Mouse (Mus musculus): ENCODE results near the gene Chrnb2. TPM values are rescaled to one million over a fixed set of nuclear protein-coding genes. Genes with fewer than 3 reads are reported as not detected.

Chrnb2 gene
- total and polyA plus RNA-seq, 3 experiments: 0.19 to 1.3 (median 0.59) TPM

GRCm38 (mm10) chr3:89801507-89801847, 37.0 kb upstream of the Chrnb2 start:
- Histone ChIP-seq H3K27me3 (replicated peaks) (no peaks in the 10 kb centered on the region), H3K27ac (ENCODE audit: insufficient read depth, low read depth) (no peak overlapping the region), H3K4me1 (ENCODE audit: control insufficient read depth in 1 of 2, insufficient read depth in 2 of 2) (peaks cover 11 to 40% of the 10 kb centered on the region in 2 experiments), H3K9me3 (replicated peaks; ENCODE audit: low read length) (no peaks in the 10 kb centered on the region), H3K4me2 (ENCODE audit: insufficient read depth, low read depth, poor library complexity, severe bottlenecking) (peak overlapping the region; percentile 8; the same call in 1 of the 2 replicates), H3K36me3 (replicated peaks in 1 of 2; ENCODE audit: control insufficient read depth in 1 of 2, insufficient read depth in 1 of 2, low read length in 1 of 2) (no peaks in the 10 kb centered on the region), H3K79me2 (replicated peaks; ENCODE audit: control insufficient read depth, extremely low read depth, insufficient read depth, poor library complexity, severe bottlenecking) (no peaks in the 10 kb centered on the region), H3K9ac (ENCODE audit: insufficient read depth, low read depth) (no peak overlapping the region; the same call in 1 of the 2 replicates), H3K4me3 (replicated peaks in 1 of 3; ENCODE audit: low read depth in 2 of 3, low read length in 2 of 3, poor library complexity in 1 of 3) (peak overlapping the region in 1 of 3 experiments; percentile 29)
- dilution Hi-C loops (cut with MboI; ENCODE audit: extremely low pct_ligation_motif_present, extremely low pct_unique_long_range_greater_than_20kb, low sequenced_read_pairs): no loop called here
- TF ChIP-seq MAFK (IDR thresholded peaks at IDR 0.05; ENCODE audit: insufficient replicate concordance, low read length): no peak
- peak; percentile 36 for TF ChIP-seq POLR2A (IDR thresholded peaks at IDR 0.05; ENCODE audit: low read depth, low read length)
- TF ChIP-seq IRF4 (IDR thresholded peaks at IDR 0.05; ENCODE audit: low read depth, low read length): no peak; the same call in 1 of the 2 replicates
- no peak; the same call in 1 of the 2 replicates for TF ChIP-seq SIN3A (IDR thresholded peaks at IDR 0.05; ENCODE audit: low read length)
- no peak; the same call in 1 of the 2 replicates for TF ChIP-seq CHD1 (IDR thresholded peaks at IDR 0.05; ENCODE audit: low read depth, low read length)
- TF ChIP-seq JUND (conservative IDR thresholded peaks at IDR 0.05; ENCODE audit: low read depth, low read length): no peak; the same call in 1 of the 2 replicates
- TF ChIP-seq NELFE (IDR thresholded peaks at IDR 0.05; ENCODE audit: low read depth, low read length): 0 out of 2 replicates have a peak, but pooled peaks have one; percentile 29
- TF ChIP-seq NRF1 (IDR thresholded peaks at IDR 0.05; ENCODE audit: low read depth, low read length): no peak
- TF ChIP-seq RAD21 (IDR thresholded peaks at IDR 0.05; ENCODE audit: low read depth, low read length): no peak
- TF ChIP-seq ELF1 (IDR thresholded peaks at IDR 0.05; ENCODE audit: low read depth, low read length): no peak; the same call in 1 of the 2 replicates
- TF ChIP-seq RCOR1 (conservative IDR thresholded peaks at IDR 0.05; ENCODE audit: low read depth, low read length): no peak
- no peak for TF ChIP-seq MAZ (IDR thresholded peaks at IDR 0.05; ENCODE audit: low read depth, low read length)
- no peak for TF ChIP-seq E2F4 (IDR thresholded peaks at IDR 0.05; ENCODE audit: insufficient replicate concordance, low read depth, low read length)
- TF ChIP-seq UBTF (IDR thresholded peaks at IDR 0.05; ENCODE audit: low read depth, low read length): no peak
- no peak for TF ChIP-seq MEF2A (IDR thresholded peaks at IDR 0.05; ENCODE audit: borderline replicate concordance, low read depth, low read length)
- peak; percentile 38; the same call in 1 of the 2 replicates for TF ChIP-seq ETS1 (conservative IDR thresholded peaks at IDR 0.05; ENCODE audit: low read depth, low read length)
- TF ChIP-seq TCF12 (IDR thresholded peaks at IDR 0.05; ENCODE audit: low read depth, low read length): no peak; the same call in 1 of the 2 replicates
- TF ChIP-seq CHD2 (IDR thresholded peaks at IDR 0.05; ENCODE audit: low read length): no peak
- TF ChIP-seq USF2 (conservative IDR thresholded peaks at IDR 0.05; ENCODE audit: low read depth, low read length): peak; percentile 67; the same call in 1 of the 2 replicates
- TF ChIP-seq JUN (IDR thresholded peaks at IDR 0.05; ENCODE audit: insufficient read depth, low read depth, low read length): no peak
- peak; percentile 73; the same call in 1 of the 2 replicates for TF ChIP-seq TBP (conservative IDR thresholded peaks at IDR 0.05; ENCODE audit: low read depth, low read length)
- TF ChIP-seq MXI1 (IDR thresholded peaks at IDR 0.05; ENCODE audit: low read depth, low read length): no peak
- TF ChIP-seq ZMIZ1 (IDR thresholded peaks at IDR 0.05; ENCODE audit: low read depth, low read length): no peak
- TF ChIP-seq EP300 (IDR thresholded peaks at IDR 0.05; ENCODE audit: low read length): no peak; the same call in 1 of the 2 replicates
- TF ChIP-seq SMC3 (IDR thresholded peaks at IDR 0.05; ENCODE audit: low read depth, low read length): no peak
- TF ChIP-seq MYC (IDR thresholded peaks at IDR 0.05; ENCODE audit: low read depth, low read length): no peak
- no peak for TF ChIP-seq ZNF384 (IDR thresholded peaks at IDR 0.05; ENCODE audit: low read depth, low read length)
- no peak for TF ChIP-seq HCFC1 (IDR thresholded peaks at IDR 0.05; ENCODE audit: low read depth, low read length)
- TF ChIP-seq BHLHE40 (IDR thresholded peaks at IDR 0.05; ENCODE audit: low read depth, low read length): peak; percentile 30; the same call in 1 of the 2 replicates
- TF ChIP-seq ZC3H11A (IDR thresholded peaks at IDR 0.05; ENCODE audit: low read depth, low read length): no peak
- no peak for TF ChIP-seq PAX5 (IDR thresholded peaks at IDR 0.05; ENCODE audit: low read length)
- TF ChIP-seq ZKSCAN1 (IDR thresholded peaks at IDR 0.05; ENCODE audit: borderline replicate concordance, low read depth, low read length): no peak
- TF ChIP-seq POLR2AphosphoS2 (IDR thresholded peaks at IDR 0.05; ENCODE audit: low read depth, low read length): no peak
- no peak for TF ChIP-seq MAX (IDR thresholded peaks at IDR 0.05; ENCODE audit: low read length)
- TF ChIP-seq USF1 (IDR thresholded peaks at IDR 0.05; ENCODE audit: low read depth, low read length): peak; percentile 66
- TF ChIP-seq GABPA (IDR thresholded peaks at IDR 0.05; ENCODE audit: insufficient replicate concordance, low read depth, low read length): no peak
- TF ChIP-seq CTCF (conservative IDR thresholded peaks at IDR 0.05 in 1 of 2, IDR thresholded peaks at IDR 0.05 in 1 of 2; ENCODE audit: low read depth in 2 of 2, low read length in 2 of 2): peak in 1 of 2 experiments; percentile 24; a peak in 2 of 4 replicates
- TF ChIP-seq KAT2A (IDR thresholded peaks at IDR 0.05; ENCODE audit: insufficient replicate concordance, low read length): no peak
- in situ Hi-C loops (cut with MboI; ENCODE audit: low pct_ligation_motif_present, low pct_unique_long_range_greater_than_20kb, low sequenced_read_pairs): no loop called here
- DNase-seq (ENCODE audit: extremely low read depth): peak; percentile 91

Measured in CH12.LX (cell line).